Mouse (Mus musculus) T-helper 1 cell (primary cell): Measurements from ENCODE around the gene Olfr692.
"Not testable (repeated sequence)": the region's sequence is repeated elsewhere in the genome, so short reads cannot be mapped to it uniquely, and the experiment has no call there.

Experiments used
- in situ Hi-C: fragments of 300-600 bp; cut with MboI, MseI; formaldehyde crosslinking; loops from one replicate; pipeline ENCODE4 v1.15.1; 2025; ENCODE audit warnings: high pct_unique_total_duplicates

Gene Olfr692

GRCm38 (mm10) chr7:105399935-105400624 lies 32.0 kb downstream of the Olfr692 start, which contains the start of gene Fam160a2:
Fam160a2 (minus strand) TSS chr7:105400054.
- in situ Hi-C loops, result loop anchor here (5.0 to 25.0 kb wide), 3 partner anchors 235 to 938 kb away; partner anchors contain the start of genes Trim3 and Trim30a

GRCm38 (mm10) chr7:105404268-105404667 lies 36.2 kb downstream of the Olfr692 start, which contains the start of gene Cnga4:
Cnga4 (plus strand) TSS chr7:105404568.
- in situ Hi-C loops, result loop anchor here (5.0 to 10.0 kb wide), 2 partner anchors 231 to 403 kb away; partner anchors contain the start of gene Trim3

DNA sequence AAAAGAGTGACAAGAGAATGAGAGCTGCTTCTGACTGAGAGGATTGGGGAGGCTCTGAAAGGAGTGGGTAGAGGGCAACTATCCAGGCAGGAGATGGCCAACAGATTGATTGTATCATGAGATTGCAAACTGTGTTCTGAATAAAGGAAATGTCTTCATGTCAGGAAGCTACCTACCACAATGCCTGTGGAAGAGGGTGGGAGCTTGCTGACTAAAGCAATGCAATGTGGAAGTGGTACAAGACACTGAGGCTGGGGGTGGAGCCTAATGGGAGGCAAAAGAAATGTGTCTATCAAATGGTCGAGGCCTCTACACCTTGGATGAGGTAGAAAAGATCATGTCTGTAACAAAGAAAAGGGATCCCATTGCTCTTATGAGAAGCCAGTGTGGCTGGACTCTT lies 38.3 kb downstream of the Olfr692 start:
- in situ Hi-C loops, result loop anchor here (5.0 to 10.0 kb wide), 3 partner anchors 81 to 228 kb away; partner anchors contain the start of gene Trim3

GRCm38 (mm10) chr7:105411874-105412632 lies 44.0 kb downstream of the Olfr692 start:
- in situ Hi-C loops, result not testable (repeated sequence)

GRCm38 (mm10) chr7:105414385-105414784 lies 46.4 kb downstream of the Olfr692 start:
- in situ Hi-C loops, result no loop called here

- in situ Hi-C loops, result no loop called here
Measured at GRCm38 (mm10) chr7:105416529-105416928, 48.5 kb downstream of the Olfr692 start.

DNA sequence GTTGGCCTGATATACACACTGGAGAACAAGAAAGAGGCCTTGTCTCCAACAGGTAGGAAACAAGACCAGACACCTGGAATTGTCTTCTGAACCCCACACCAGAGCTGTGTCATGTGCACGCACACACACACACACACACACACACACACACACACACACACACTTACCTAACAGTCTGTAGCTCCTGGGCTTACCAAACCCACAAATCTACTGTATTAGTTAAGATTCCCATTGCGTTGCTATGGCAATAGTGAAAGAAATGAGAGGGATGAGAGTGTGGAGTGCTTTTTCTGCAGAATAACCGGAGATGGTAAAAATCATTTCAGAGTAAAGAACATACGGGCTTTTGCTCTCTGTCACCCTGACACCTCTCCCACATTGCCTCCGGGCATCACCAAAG lies 50.1 kb downstream of the Olfr692 start:
- in situ Hi-C loops, result no loop called here
